Mouse (Mus musculus) lung, adult 2 months (tissue): Measurements from ENCODE around the gene Gm37240.

ENCODE experiments used
- CTCF ChIP-seq: fragments of 200-500 bp; IDR thresholded peaks from 2 replicates; pipeline ENCODE4 v1.5.1; 2011; ENCODE audit warnings: mild to moderate bottlenecking, low read length, control low read depth; ENCODE audit not compliant: insufficient read depth
- POLR2A ChIP-seq: fragments of 200-500 bp; IDR thresholded peaks from 2 replicates; pipeline ENCODE4 v1.6.1; 2011; ENCODE audit warnings: low read depth, mild to moderate bottlenecking, control low read depth, low read length, borderline replicate concordance; ENCODE audit errors: extremely low read depth

- no peak for TF ChIP-seq POLR2A
- TF ChIP-seq CTCF, result no peak
Observed at GRCm38 (mm10) chr3:84478195-84478594, 1409.1 kb downstream of the Gm37240 start.
